Mouse (Mus musculus): ENCODE results near the gene Gm10985. TPM values are rescaled to one million over a fixed set of nuclear protein-coding genes. Genes with fewer than 3 reads are reported as not detected.

Gene Gm10985
- polyA plus RNA-seq, 1 experiment from 2014 or later: not detected

Other genes starting within 250 kb of the Gm10985 start
- gene Frem2, start 187.7 kb upstream of the Gm10985 start, polyA plus RNA-seq (2015; fragmentation: Nextera tagmentation; extraction: Ambion mirVana): 1.2 and 1.5 TPM in 2 replicates
- 98.8 and 121 TPM in 2 replicates for gene Ufm1, start 18.7 kb downstream of the Gm10985 start, polyA plus RNA-seq (2015; fragmentation: Nextera tagmentation; extraction: Ambion mirVana)

Data from forebrain, embryonic 16.5 days (tissue).